Mouse (Mus musculus): ENCODE measurements around the gene Kmt2a. TPM values are rescaled to one million over a fixed set of nuclear protein-coding genes. Genes with fewer than 3 reads are reported as not detected.
A peak's percentile ranks its signal among the peaks of the same experiment; 100 is the strongest.

The Kmt2a gene
- polyA plus RNA-seq (2015; fragmentation: Nextera tagmentation; extraction: Ambion mirVana) = 11.5 and 13.1 TPM in 2 replicates

- peak within 1 kb of the TSS; percentile 98 for H3K27ac ChIP-seq
- H3K27me3 ChIP-seq (replicated peaks) = no peaks in the 10 kb centered on the region
- no peaks in the 10 kb centered on the region for H3K36me3 ChIP-seq
- peak within 1 kb of the TSS; percentile 97 for H3K9ac ChIP-seq
- H3K4me3 ChIP-seq (replicated peaks) = peak within 1 kb of the TSS; percentile 99
- under 1% methylated on average over 64 of the region's 71 CpGs for WGBS
- H3K4me2 ChIP-seq (replicated peaks) = peak within 1 kb of the TSS; percentile 99
- H3K4me1 ChIP-seq (replicated peaks) = peaks cover 41% of the 10 kb centered on the region
- H3K9me3 ChIP-seq = no peaks in the 10 kb centered on the region
- peak; percentile 90 for ATAC-seq
Measured at GRCm38 (mm10) chr9:44881221-44881871, at the start of gene Kmt2a. Kmt2a (minus strand) TSS chr9:44881296.

DNA sequence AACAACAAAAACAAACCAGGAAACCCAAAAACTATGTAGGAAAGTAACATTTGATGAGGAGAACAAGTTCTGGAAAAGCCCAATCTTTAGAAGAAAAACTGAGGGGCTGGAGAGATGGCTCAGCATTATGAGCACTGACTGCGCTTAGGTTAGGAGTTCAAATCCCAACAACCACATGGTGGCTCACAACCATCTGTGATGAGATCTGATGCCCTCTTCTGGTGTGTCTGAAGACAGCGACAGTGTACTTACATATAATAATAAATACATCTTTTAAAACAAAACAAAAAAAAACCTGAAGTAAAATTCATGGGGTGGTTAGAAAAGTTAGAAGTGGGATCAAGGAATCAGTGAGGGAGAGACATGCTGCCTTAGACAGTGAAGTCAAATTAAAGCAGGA lies 40.4 kb upstream of the Kmt2a start:
- H3K27ac ChIP-seq = peak overlapping the region; percentile 94
- peak overlapping the region; percentile 72 for H3K4me2 ChIP-seq (replicated peaks)
- H3K27me3 ChIP-seq (replicated peaks) = no peaks in the 10 kb centered on the region
- no peaks in the 10 kb centered on the region for H3K36me3 ChIP-seq
- ATAC-seq = no peak
- WGBS = 67% methylated on average over 2 of the region's 2 CpGs
- H3K4me3 ChIP-seq (replicated peaks) = peak overlapping the region; percentile 93; the same call in 1 of the 2 replicates
- H3K9me3 ChIP-seq = no peaks in the 10 kb centered on the region
- H3K9ac ChIP-seq = no peak overlapping the region
- 0 out of 2 replicates have a peak, but pooled peaks cover 7% of the 10 kb centered on the region for H3K4me1 ChIP-seq (replicated peaks)

DNA sequence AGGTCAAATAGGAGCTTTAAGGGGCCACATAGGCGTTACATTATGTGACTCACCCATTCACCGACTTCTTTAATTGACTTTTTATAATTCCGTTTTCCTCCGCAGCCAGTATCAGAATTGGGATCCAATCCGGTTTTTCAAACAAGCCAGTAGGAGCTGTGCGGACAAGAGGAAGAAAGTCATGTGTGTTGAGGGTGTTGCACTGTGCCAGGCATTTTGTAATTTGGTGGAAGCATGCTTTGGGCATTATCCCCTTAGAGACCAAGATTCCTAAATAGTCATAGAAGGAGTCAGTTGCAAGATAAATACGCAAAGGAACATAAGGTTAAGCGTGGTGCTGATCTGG lies 40.0 kb upstream of the Kmt2a start:
- Histone ChIP-seq H3K36me3 (no peaks in the 10 kb centered on the region), H3K4me3 (replicated peaks) (peak overlapping the region; percentile 93), H3K9me3 (no peaks in the 10 kb centered on the region), H3K27ac (peak overlapping the region; percentile 94), H3K9ac (peak overlapping the region; percentile 95), H3K27me3 (replicated peaks) (no peaks in the 10 kb centered on the region), H3K4me2 (replicated peaks) (peak overlapping the region; percentile 72), H3K4me1 (replicated peaks) (0 out of 2 replicates have a peak, but pooled peaks cover 7% of the 10 kb centered on the region)
- peak; percentile 90 for ATAC-seq
- 1% methylated on average over 8 of the region's 8 CpGs for WGBS

GRCm38 (mm10) chr9:44920374-44921122 lies 39.5 kb upstream of the Kmt2a start, which contains the start of gene Atp5l:
Atp5l (minus strand) TSS chr9:44920742.
- Histone ChIP-seq H3K4me2 (replicated peaks) (peak within 1 kb of the TSS; percentile 72), H3K9ac (peak within 1 kb of the TSS; percentile 95), H3K27ac (peak within 1 kb of the TSS; percentile 94), H3K9me3 (no peaks in the 10 kb centered on the region), H3K4me3 (replicated peaks) (peak within 1 kb of the TSS; percentile 93), H3K4me1 (replicated peaks) (0 out of 2 replicates have a peak, but pooled peaks cover 7% of the 10 kb centered on the region), H3K27me3 (replicated peaks) (no peaks in the 10 kb centered on the region), H3K36me3 (no peaks in the 10 kb centered on the region)
- WGBS = under 1% methylated on average over 48 of the region's 48 CpGs
- peak; percentile 91 for ATAC-seq

DNA sequence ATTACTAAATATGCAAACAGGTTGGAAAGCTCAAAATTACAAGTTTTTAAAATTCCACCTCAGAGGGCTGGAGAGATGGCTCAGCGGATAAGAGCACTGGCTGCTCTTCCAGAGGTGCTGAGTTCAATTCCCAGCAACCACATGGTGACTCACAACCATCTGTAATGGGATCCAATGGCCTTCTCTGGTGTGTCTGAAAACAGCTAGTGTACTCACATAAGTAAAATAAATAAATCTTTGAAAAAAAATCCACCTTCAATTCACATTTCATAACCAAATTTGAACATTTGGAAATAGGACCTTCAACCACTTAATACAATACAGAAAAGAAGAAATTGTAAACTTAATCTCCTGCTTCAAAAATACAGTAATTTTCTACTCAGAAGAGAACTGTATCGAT lies 38.5 kb upstream of the Kmt2a start:
- Histone ChIP-seq H3K27me3 (replicated peaks) (no peaks in the 10 kb centered on the region), H3K9ac (peak overlapping the region; percentile 95), H3K4me3 (replicated peaks) (peak overlapping the region; percentile 93), H3K9me3 (no peaks in the 10 kb centered on the region), H3K27ac (no peak overlapping the region), H3K4me1 (replicated peaks) (0 out of 2 replicates have a peak, but pooled peaks cover 12% of the 10 kb centered on the region), H3K36me3 (no peaks in the 10 kb centered on the region), H3K4me2 (replicated peaks) (peak overlapping the region; percentile 72)
- ATAC-seq = no peak
- 35% methylated on average over 2 of the region's 2 CpGs for WGBS

GRCm38 (mm10) chr9:44916196-44916595 lies 35.1 kb upstream of the Kmt2a start:
- no peak overlapping the region for H3K4me2 ChIP-seq (replicated peaks)
- 0 out of 2 replicates have a peak, but pooled peaks cover 6% of the 10 kb centered on the region for H3K36me3 ChIP-seq
- H3K4me1 ChIP-seq (replicated peaks) = 0 out of 2 replicates have a peak, but pooled peaks cover 12% of the 10 kb centered on the region
- ATAC-seq = no peak
- no peak overlapping the region for H3K9ac ChIP-seq
- H3K4me3 ChIP-seq (replicated peaks) = no peak overlapping the region
- 40% methylated on average over 1 of the region's 1 CpGs for WGBS
- no peak overlapping the region for H3K27ac ChIP-seq
- H3K9me3 ChIP-seq = no peaks in the 10 kb centered on the region
- H3K27me3 ChIP-seq (replicated peaks) = no peaks in the 10 kb centered on the region

DNA sequence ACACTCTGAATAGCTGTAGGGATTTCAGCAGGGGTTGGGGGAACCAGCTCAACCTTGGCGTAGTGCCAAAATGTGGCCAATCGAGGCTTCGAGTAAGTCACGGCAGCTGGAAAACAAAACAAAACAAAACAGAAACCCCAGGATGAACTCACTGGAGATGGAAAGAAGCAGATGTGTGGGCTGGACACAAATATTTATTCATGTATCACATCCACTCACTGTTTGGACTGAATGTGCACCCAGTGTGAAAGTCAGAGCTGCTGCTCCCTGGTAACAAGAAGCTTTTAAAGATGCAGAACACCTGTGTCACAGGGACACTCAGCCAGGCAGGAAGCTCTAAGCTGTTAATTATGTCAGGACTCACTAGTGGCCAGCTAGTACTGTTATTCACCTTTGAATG lies 33.6 kb upstream of the Kmt2a start:
- no peak for ATAC-seq
- no peak overlapping the region for H3K9ac ChIP-seq
- WGBS = 36% methylated on average over 4 of the region's 4 CpGs
- no peak overlapping the region for H3K4me2 ChIP-seq (replicated peaks)
- peaks cover 8% of the 10 kb centered on the region; the same call in 1 of the 2 replicates for H3K36me3 ChIP-seq
- H3K9me3 ChIP-seq = no peaks in the 10 kb centered on the region
- H3K27me3 ChIP-seq (replicated peaks) = no peaks in the 10 kb centered on the region
- no peak overlapping the region for H3K4me3 ChIP-seq (replicated peaks)
- 0 out of 2 replicates have a peak, but pooled peaks cover 12% of the 10 kb centered on the region for H3K4me1 ChIP-seq (replicated peaks)
- H3K27ac ChIP-seq = no peak overlapping the region

- Histone ChIP-seq H3K4me1 (replicated peaks) (0 out of 2 replicates have a peak, but pooled peaks cover 5% of the 10 kb centered on the region), H3K4me2 (replicated peaks) (no peak overlapping the region), H3K27me3 (replicated peaks) (no peaks in the 10 kb centered on the region), H3K36me3 (peaks cover 8% of the 10 kb centered on the region; the same call in 1 of the 2 replicates), H3K4me3 (replicated peaks) (no peak overlapping the region), H3K27ac (no peak overlapping the region), H3K9ac (no peak overlapping the region), H3K9me3 (no peaks in the 10 kb centered on the region)
- no peak for ATAC-seq
- WGBS = 88% methylated on average over 4 of the region's 4 CpGs
Measured at GRCm38 (mm10) chr9:44911365-44911764, 30.3 kb upstream of the Kmt2a start.

- Histone ChIP-seq H3K36me3 (no peaks in the 10 kb centered on the region), H3K27ac (no peak overlapping the region), H3K4me3 (replicated peaks) (no peak overlapping the region), H3K9me3 (no peaks in the 10 kb centered on the region), H3K9ac (no peak overlapping the region), H3K4me2 (replicated peaks) (no peak overlapping the region), H3K4me1 (replicated peaks) (no peaks in the 10 kb centered on the region), H3K27me3 (replicated peaks) (no peaks in the 10 kb centered on the region)
- whole genome bisulfite sequencing = 66% methylated on average over 4 of the region's 4 CpGs
- no peak for ATAC-seq
Measured at GRCm38 (mm10) chr9:44905620-44906019, 24.5 kb upstream of the Kmt2a start.

- Histone ChIP-seq H3K9me3 (no peaks in the 10 kb centered on the region), H3K4me3 (replicated peaks) (no peak overlapping the region), H3K9ac (no peak overlapping the region), H3K27ac (no peak overlapping the region), H3K27me3 (replicated peaks) (no peaks in the 10 kb centered on the region), H3K4me2 (replicated peaks) (no peak overlapping the region), H3K36me3 (no peaks in the 10 kb centered on the region), H3K4me1 (replicated peaks) (no peaks in the 10 kb centered on the region)
- no peak for ATAC-seq
- 56% methylated on average over 5 of the region's 5 CpGs for WGBS
Measured at GRCm38 (mm10) chr9:44904964-44905363, 23.9 kb upstream of the Kmt2a start.

- H3K9me3 ChIP-seq = no peaks in the 10 kb centered on the region
- H3K4me3 ChIP-seq (replicated peaks) = no peak overlapping the region
- H3K27ac ChIP-seq = no peak overlapping the region
- no peak overlapping the region for H3K9ac ChIP-seq
- no peak for ATAC-seq
- no peaks in the 10 kb centered on the region for H3K36me3 ChIP-seq
- WGBS = 80% methylated on average over 4 of the region's 4 CpGs
- H3K4me2 ChIP-seq (replicated peaks) = no peak overlapping the region
- H3K27me3 ChIP-seq (replicated peaks) = no peaks in the 10 kb centered on the region
- no peaks in the 10 kb centered on the region for H3K4me1 ChIP-seq (replicated peaks)
Measured at GRCm38 (mm10) chr9:44903856-44904255, 22.8 kb upstream of the Kmt2a start.

- ATAC-seq = no peak
- Histone ChIP-seq H3K4me3 (replicated peaks) (no peak overlapping the region), H3K27ac (no peak overlapping the region), H3K9me3 (no peaks in the 10 kb centered on the region), H3K27me3 (replicated peaks) (no peaks in the 10 kb centered on the region), H3K4me1 (replicated peaks) (no peaks in the 10 kb centered on the region), H3K36me3 (no peaks in the 10 kb centered on the region), H3K4me2 (replicated peaks) (no peak overlapping the region), H3K9ac (no peak overlapping the region)
- 62% methylated on average over 4 of the region's 4 CpGs for WGBS
Measured at GRCm38 (mm10) chr9:44900402-44900801, 19.3 kb upstream of the Kmt2a start.
